Mouse (Mus musculus) kidney, adult 8-10 months (tissue): ENCODE measurements at regions not wholly inside any gene's neighbourhood (a gene's known extent, or its start where the extent isn't known, plus 50 kb on each side); places are given as distances from the start of the nearest gene placed in this dataset.

Source experiments
- DNase-seq, 2 experiments: peaks; one replicate each; pipeline ENCODE4 v3.0.0; 2022

- DNase-seq: no peak
Observed at GRCm38 (mm10) chr12:12882931-12883553, 58.7 kb downstream of the Mycn start.

- no peak for DNase-seq
Observed at GRCm38 (mm10) chr12:12878031-12878430, 63.7 kb downstream of the Mycn start.

- DNase-seq: no peak
Observed at GRCm38 (mm10) chr12:12877539-12877938, 64.2 kb downstream of the Mycn start.

- no peak for DNase-seq
Observed at GRCm38 (mm10) chr12:12875976-12876745, 65.6 kb downstream of the Mycn start.

- no peak for DNase-seq
Observed at GRCm38 (mm10) chr12:12873551-12873950, 68.2 kb downstream of the Mycn start.

- DNase-seq: no peak
Observed at GRCm38 (mm10) chr12:12872974-12873373, 68.7 kb downstream of the Mycn start.

GRCm38 (mm10) chr12:12871272-12871671 lies 70.4 kb downstream of the Mycn start:
- DNase-seq: no peak

GRCm38 (mm10) chr12:12866590-12866989 lies 75.1 kb downstream of the Mycn start:
- DNase-seq: no peak

GRCm38 (mm10) chr12:12850681-12851080 lies 91.0 kb downstream of the Mycn start:
- DNase-seq: no peak

GRCm38 (mm10) chr12:12846716-12847115 lies 95.0 kb downstream of the Mycn start:
- DNase-seq: no peak

- no peak for DNase-seq
Observed at GRCm38 (mm10) chr12:12842247-12842957, 99.3 kb downstream of the Mycn start.

- no peak for DNase-seq
Observed at GRCm38 (mm10) chr12:12841385-12842238, 100.1 kb downstream of the Mycn start.

- DNase-seq: no peak
Observed at GRCm38 (mm10) chr12:12840661-12841384, 100.9 kb downstream of the Mycn start.

GRCm38 (mm10) chr12:12837775-12838174 lies 103.9 kb downstream of the Mycn start:
- DNase-seq: no peak

GRCm38 (mm10) chr12:12827821-12828641 lies 113.7 kb downstream of the Mycn start:
- DNase-seq: no peak

GRCm38 (mm10) chr12:12827379-12827778 lies 114.3 kb downstream of the Mycn start:
- DNase-seq: no peak

GRCm38 (mm10) chr12:12826431-12826830 lies 115.3 kb downstream of the Mycn start:
- DNase-seq: no peak

GRCm38 (mm10) chr12:12825842-12826241 lies 115.9 kb downstream of the Mycn start:
- no peak for DNase-seq

- DNase-seq: no peak
Observed at GRCm38 (mm10) chr12:12821473-12821872, 120.2 kb downstream of the Mycn start.

- no peak for DNase-seq
Observed at GRCm38 (mm10) chr12:12820668-12821351, 120.9 kb downstream of the Mycn start.

- no peak for DNase-seq
Observed at GRCm38 (mm10) chr12:12819746-12820145, 122.0 kb downstream of the Mycn start.
